Comparison of ENCODE assay signal across 1 mouse cellular context in genomic region chr11:69066956-69067355, GRCm38 (mm10).
TF ChIP-seq lines count a peak whose summit lies in the region.

No protein-coding gene starts in this region.

TF ChIP-seq in C2C12, 6 proteins besides CTCF, POLR2A, EP300 and RAD21:
- TF ChIP-seq MAX (IDR thresholded peaks at IDR 0.05), result no peak
- TF ChIP-seq MYOD1 (IDR thresholded peaks at IDR 0.05; ENCODE audit: control insufficient read depth, insufficient read length, low read depth), result no peak
- no peak for TF ChIP-seq FOSL1 (IDR thresholded peaks at IDR 0.05; ENCODE audit: insufficient read depth, low read length, poor library complexity, severe bottlenecking)
- TF ChIP-seq CEBPB (IDR thresholded peaks at IDR 0.05; ENCODE audit: low read depth), result no peak
- no peak for TF ChIP-seq MYOG (IDR thresholded peaks at IDR 0.05; ENCODE audit: control insufficient read depth, extremely low read depth, insufficient read length)
- TF ChIP-seq USF1 (IDR thresholded peaks at IDR 0.05; ENCODE audit: low read depth), result no peak
TF ChIP-seq in C2C12: peak in this region for 0.
